Mouse (Mus musculus) effector memory CD4-positive, alpha-beta T cell, adult 5 months (primary cell): ENCODE results near the gene Dap3. TPM values are rescaled to one million over a fixed set of nuclear protein-coding genes. Genes with fewer than 3 reads are reported as not detected.

ENCODE experiments used
- polyA plus RNA-seq: library from polyadenylated mRNA; unstranded; fragments of 100-300 nt; shearing (Covaris generic); gene quantifications from one replicate; pipeline ENCODE4 v1.2.1, GENCODE M21; 2017

Dap3 gene
- polyA plus RNA-seq: 109 TPM

DNA sequence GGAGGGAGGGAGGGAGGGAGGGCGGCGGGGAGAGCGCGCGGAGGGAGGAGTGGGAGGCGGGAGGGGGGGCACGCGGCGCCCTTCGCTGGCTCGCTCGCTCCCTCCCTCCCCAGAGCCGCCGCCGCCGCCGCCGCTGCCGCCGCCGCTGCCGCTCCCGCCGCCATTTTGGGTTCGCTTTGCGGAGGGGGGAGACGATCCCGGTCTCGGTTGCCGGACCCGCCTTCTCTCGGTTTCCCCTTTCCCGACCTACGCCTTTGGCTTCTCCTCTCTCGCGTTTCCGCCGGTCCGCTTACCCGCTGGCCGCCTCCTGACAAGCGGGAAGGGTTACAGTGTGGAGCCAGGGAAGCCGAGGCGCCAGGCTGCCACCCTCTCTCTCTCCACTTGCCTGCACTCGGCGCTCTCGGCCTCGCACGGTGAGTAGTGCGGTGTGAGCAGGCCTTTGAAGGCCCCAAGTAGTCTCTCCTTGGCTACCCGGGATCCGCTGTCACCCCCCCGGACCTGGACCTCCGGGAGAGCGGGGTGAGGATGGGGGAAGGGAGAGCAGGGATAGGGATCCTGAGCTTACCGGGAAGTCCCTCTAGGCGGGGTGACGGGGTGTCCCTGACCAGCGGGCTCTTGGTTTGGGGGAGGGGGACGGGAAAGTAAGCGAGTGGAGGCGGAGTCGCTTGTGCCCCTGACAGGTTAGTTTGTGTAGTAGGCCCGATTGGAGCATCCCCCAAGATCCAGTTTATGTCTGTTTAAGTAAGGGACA, at the start of gene Dap3, which contains the start of gene Ash1l:
Gene Dap3, minus strand, starts transcription at position 606 of the 751 bp plus-strand sequence.
Gene Ash1l, plus strand, starts transcription at position 47 of the 751 bp plus-strand sequence.

DNA sequence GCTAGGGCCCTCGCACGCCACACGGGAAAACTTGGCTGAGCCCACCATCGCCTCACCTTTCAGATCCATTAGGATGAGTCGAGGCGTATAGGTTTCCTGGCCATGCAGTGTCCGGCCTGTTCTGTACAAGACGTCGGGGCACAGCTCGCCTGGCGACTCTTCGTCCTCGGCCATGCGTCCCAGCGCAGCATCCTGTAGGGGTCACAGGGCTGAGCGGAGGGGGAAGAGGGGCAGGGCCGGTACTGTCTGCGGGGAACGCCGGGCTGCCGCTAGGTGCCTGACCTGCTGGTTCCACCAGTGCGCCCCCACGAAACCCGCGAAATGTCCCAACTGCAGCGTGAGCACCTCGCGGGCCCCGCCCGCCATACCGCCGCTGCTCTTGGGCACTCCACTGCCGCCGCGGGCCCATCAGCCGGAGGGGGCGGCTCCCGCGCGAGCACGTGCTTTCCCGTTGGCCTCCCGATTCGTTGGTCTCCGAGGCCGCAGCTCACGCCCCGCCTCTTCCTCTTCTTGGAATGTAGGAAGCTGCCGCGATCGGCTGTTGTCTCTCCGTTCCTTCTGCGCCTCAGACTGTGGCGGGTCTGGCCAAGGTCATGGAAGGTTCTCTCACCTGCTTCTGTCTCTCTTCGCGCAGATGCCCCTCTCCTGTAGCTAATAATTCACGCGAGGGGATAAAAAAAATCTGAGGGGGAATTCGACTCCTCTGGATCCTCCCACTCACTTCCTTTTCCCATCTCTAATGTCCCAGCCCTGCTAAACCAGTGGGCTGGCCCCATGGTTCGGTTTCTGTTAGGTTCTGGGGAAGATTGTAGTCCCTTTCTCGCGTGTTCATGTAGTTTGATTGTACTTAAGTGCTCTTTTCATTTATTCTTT, 37.2 kb downstream of the Dap3 start, which contains the start of gene Msto1:
Gene Msto1, minus strand, starts transcription at position 489 of the 873 bp plus-strand sequence.

Other genes starting within 250 kb of the Dap3 start
- gene Rit1, start 234.3 kb downstream of the Dap3 start, polyA plus RNA-seq: 23.7 TPM
- 35.6 TPM for gene Syt11, start 176.0 kb downstream of the Dap3 start, polyA plus RNA-seq
- 22.0 TPM for gene Gon4l, start 116.0 kb downstream of the Dap3 start, polyA plus RNA-seq
- 13.5 TPM for gene Msto1, start 37.2 kb downstream of the Dap3 start, polyA plus RNA-seq
- gene Ash1l, start 559 bp downstream of the Dap3 start, polyA plus RNA-seq: 32.1 TPM
- gene Rusc1, start 142.1 kb upstream of the Dap3 start, polyA plus RNA-seq: 76.8 TPM
- gene Gm43738, start 149.9 kb upstream of the Dap3 start, polyA plus RNA-seq: not detected
- gene Fdps, start 150.8 kb upstream of the Dap3 start, polyA plus RNA-seq: 61.8 TPM
- gene Pklr, start 185.0 kb upstream of the Dap3 start, polyA plus RNA-seq: not detected
- gene Hcn3, start 209.0 kb upstream of the Dap3 start, polyA plus RNA-seq: 1.9 TPM
- gene Clk2, start 213.6 kb upstream of the Dap3 start, polyA plus RNA-seq: 86.6 TPM
- gene Scamp3, start 226.3 kb upstream of the Dap3 start, polyA plus RNA-seq: 232 TPM
- gene Fam189b, start 232.0 kb upstream of the Dap3 start, polyA plus RNA-seq: 94.4 TPM